Mouse (Mus musculus) liver, embryonic 15.5 days (tissue): ENCODE measurements at regions not wholly inside any gene's neighbourhood (a gene's known extent, or its start where the extent isn't known, plus 50 kb on each side); places are given as distances from the start of the nearest gene placed in this dataset.

Experiments
- ATAC-seq: fragments of 200-750 bp; cut with Nextera tagmentation; 2 replicates; pipeline ENCODE4 v1.8.0; 2017; ENCODE audit warnings: moderate number of reproducible peaks, mild to moderate bottlenecking, moderate library complexity; ENCODE audit not compliant: insufficient read depth
- H3K27ac ChIP-seq: fragments of 300-500 bp; sonication (generic); replicated peaks from 2 replicates; pipeline ENCODE4 v1.5.1; 2015; ENCODE audit warnings: mild to moderate bottlenecking, inconsistent platforms
- H3K27me3 ChIP-seq: fragments of 300-500 bp; sonication (generic); 2 replicates; pipeline ENCODE4 v1.6.1; 2015; ENCODE audit warnings: mild to moderate bottlenecking, inconsistent platforms
- H3K36me3 ChIP-seq: fragments of 300-500 bp; sonication (generic); replicated peaks from 2 replicates; pipeline ENCODE4 v1.6.1; 2015; ENCODE audit warnings: moderate library complexity, mild to moderate bottlenecking, inconsistent platforms
- H3K4me1 ChIP-seq: fragments of 300-500 bp; sonication (generic); replicated peaks from 2 replicates; pipeline ENCODE4 v1.6.1; 2015; ENCODE audit warnings: inconsistent platforms
- H3K4me2 ChIP-seq: fragments of 300-500 bp; sonication (generic); 2 replicates; pipeline ENCODE4 v1.6.1; 2015; ENCODE audit warnings: moderate library complexity, mild to moderate bottlenecking, inconsistent platforms
- H3K4me3 ChIP-seq: fragments of 300-500 bp; sonication (generic); replicated peaks from 2 replicates; pipeline ENCODE4 v1.5.1; 2015; ENCODE audit warnings: mild to moderate bottlenecking, inconsistent platforms
- H3K9ac ChIP-seq: fragments of 300-500 bp; sonication (generic); 2 replicates; pipeline ENCODE4 v1.6.1; 2015; ENCODE audit warnings: moderate library complexity, mild to moderate bottlenecking, inconsistent platforms
- H3K9me3 ChIP-seq: fragments of 300-500 bp; sonication (generic); replicated peaks from 2 replicates; pipeline ENCODE4 v1.6.1; 2016; ENCODE audit warnings: inconsistent platforms
- WGBS: fragments of 180-500 bp; shearing (Covaris S2); methylation state at CpG from one replicate; pipeline ENCODE4 v1.1.7; 2015; ENCODE audit warnings: mixed read lengths; ENCODE audit not compliant: insufficient replicate concordance; 5-methylcytosine and 5-hydroxymethylcytosine counted together

- Histone ChIP-seq H3K9ac (no peak overlapping the region), H3K36me3 (no peaks in the 10 kb centered on the region), H3K27ac (no peak overlapping the region), H3K4me1 (no peaks in the 10 kb centered on the region), H3K4me2 (no peak overlapping the region), H3K27me3 (no peaks in the 10 kb centered on the region), H3K9me3 (no peaks in the 10 kb centered on the region), H3K4me3 (no peak overlapping the region)
- no peak for ATAC-seq
- WGBS = 68% methylated on average over 5 of the region's 5 CpGs
Measured at GRCm38 (mm10) chr16:24216828-24217227, 176.5 kb upstream of the Lpp start.

- WGBS = 32% methylated on average over 8 of the region's 8 CpGs
Measured at GRCm38 (mm10) chr16:24215353-24215752, 178.0 kb upstream of the Lpp start.

GRCm38 (mm10) chr16:24213577-24213976 is 179.7 kb upstream of the Lpp start:
- no peak overlapping the region for H3K4me2 ChIP-seq
- no peaks in the 10 kb centered on the region for H3K36me3 ChIP-seq
- no peak overlapping the region for H3K9ac ChIP-seq
- H3K9me3 ChIP-seq = no peaks in the 10 kb centered on the region
- H3K27ac ChIP-seq = no peak overlapping the region
- WGBS = 74% methylated on average over 3 of the region's 3 CpGs
- no peak overlapping the region for H3K4me3 ChIP-seq
- no peak for ATAC-seq
- H3K27me3 ChIP-seq = no peaks in the 10 kb centered on the region
- H3K4me1 ChIP-seq = no peaks in the 10 kb centered on the region

More at GRCm38 (mm10) chr16:24215353-24215752, 178.0 kb upstream of the Lpp start:
- no peaks in the 10 kb centered on the region for H3K36me3 ChIP-seq
- H3K9me3 ChIP-seq = no peaks in the 10 kb centered on the region
- no peaks in the 10 kb centered on the region for H3K27me3 ChIP-seq
- H3K27ac ChIP-seq = no peak overlapping the region
- no peak for ATAC-seq
- H3K4me3 ChIP-seq = no peak overlapping the region
- no peak overlapping the region for H3K9ac ChIP-seq
- H3K4me1 ChIP-seq = no peaks in the 10 kb centered on the region
- no peak overlapping the region for H3K4me2 ChIP-seq

GRCm38 (mm10) chr16:24212702-24213101 is 180.6 kb upstream of the Lpp start:
- H3K27ac ChIP-seq = no peak overlapping the region
- H3K27me3 ChIP-seq = no peaks in the 10 kb centered on the region
- no peaks in the 10 kb centered on the region for H3K4me1 ChIP-seq
- no peak overlapping the region for H3K4me3 ChIP-seq
- no peak for ATAC-seq
- no peak overlapping the region for H3K9ac ChIP-seq
- no peaks in the 10 kb centered on the region for H3K9me3 ChIP-seq
- 58% methylated on average over 2 of the region's 2 CpGs for WGBS
- no peak overlapping the region for H3K4me2 ChIP-seq
- H3K36me3 ChIP-seq = no peaks in the 10 kb centered on the region

- Histone ChIP-seq H3K4me2 (no peak overlapping the region), H3K4me1 (no peaks in the 10 kb centered on the region), H3K27ac (no peak overlapping the region), H3K27me3 (no peaks in the 10 kb centered on the region), H3K4me3 (no peak overlapping the region), H3K9ac (no peak overlapping the region), H3K9me3 (no peaks in the 10 kb centered on the region), H3K36me3 (no peaks in the 10 kb centered on the region)
- ATAC-seq = no peak
- WGBS = 74% methylated on average over 1 of the region's 1 CpGs
Measured at GRCm38 (mm10) chr16:24211588-24211987, 181.7 kb upstream of the Lpp start.

GRCm38 (mm10) chr16:24208876-24209275 is 184.4 kb upstream of the Lpp start:
- H3K9me3 ChIP-seq = no peaks in the 10 kb centered on the region
- H3K9ac ChIP-seq = no peak overlapping the region
- no peak for ATAC-seq
- no peaks in the 10 kb centered on the region for H3K36me3 ChIP-seq
- 25% methylated on average over 2 of the region's 2 CpGs for WGBS
- H3K27ac ChIP-seq = no peak overlapping the region
- H3K4me2 ChIP-seq = no peak overlapping the region
- no peaks in the 10 kb centered on the region for H3K27me3 ChIP-seq
- H3K4me3 ChIP-seq = no peak overlapping the region
- H3K4me1 ChIP-seq = no peaks in the 10 kb centered on the region

GRCm38 (mm10) chr16:24208118-24208517 is 185.2 kb upstream of the Lpp start:
- Histone ChIP-seq H3K9ac (no peak overlapping the region), H3K27me3 (no peaks in the 10 kb centered on the region), H3K36me3 (no peaks in the 10 kb centered on the region), H3K4me1 (no peaks in the 10 kb centered on the region), H3K4me3 (no peak overlapping the region), H3K4me2 (no peak overlapping the region), H3K9me3 (no peaks in the 10 kb centered on the region), H3K27ac (no peak overlapping the region)
- no peak for ATAC-seq
- WGBS = 44% methylated on average over 2 of the region's 2 CpGs

- Histone ChIP-seq H3K27ac (no peak overlapping the region), H3K4me3 (no peak overlapping the region), H3K4me1 (no peaks in the 10 kb centered on the region; the same call in 1 of the 2 replicates), H3K36me3 (no peaks in the 10 kb centered on the region), H3K4me2 (no peak overlapping the region), H3K9ac (no peak overlapping the region), H3K27me3 (no peaks in the 10 kb centered on the region), H3K9me3 (no peaks in the 10 kb centered on the region)
- 50% methylated on average over 4 of the region's 4 CpGs for WGBS
- ATAC-seq = no peak
Measured at GRCm38 (mm10) chr16:24207056-24207455, 186.3 kb upstream of the Lpp start.

GRCm38 (mm10) chr16:24206461-24206861 is 186.8 kb upstream of the Lpp start:
- no peak overlapping the region for H3K4me2 ChIP-seq
- H3K4me1 ChIP-seq = peaks cover 2% of the 10 kb centered on the region; the same call in 1 of the 2 replicates
- ATAC-seq = no peak
- 58% methylated on average over 4 of the region's 4 CpGs for WGBS
- H3K4me3 ChIP-seq = no peak overlapping the region
- no peaks in the 10 kb centered on the region for H3K9me3 ChIP-seq
- H3K9ac ChIP-seq = no peak overlapping the region
- no peaks in the 10 kb centered on the region for H3K36me3 ChIP-seq
- H3K27me3 ChIP-seq = no peaks in the 10 kb centered on the region
- no peak overlapping the region for H3K27ac ChIP-seq

- Histone ChIP-seq H3K9me3 (no peaks in the 10 kb centered on the region), H3K4me2 (no peak overlapping the region), H3K4me3 (no peak overlapping the region), H3K36me3 (no peaks in the 10 kb centered on the region), H3K27me3 (no peaks in the 10 kb centered on the region), H3K27ac (no peak overlapping the region), H3K4me1 (peaks cover 6% of the 10 kb centered on the region; the same call in 1 of the 2 replicates), H3K9ac (no peak overlapping the region)
- ATAC-seq = no peak
- WGBS = 68% methylated on average over 5 of the region's 5 CpGs
Measured at GRCm38 (mm10) chr16:24205594-24205993, 187.7 kb upstream of the Lpp start.

- H3K9me3 ChIP-seq = no peaks in the 10 kb centered on the region
- no peak overlapping the region for H3K4me3 ChIP-seq
- no peak overlapping the region for H3K4me2 ChIP-seq
- H3K9ac ChIP-seq = no peak overlapping the region
- no peak overlapping the region for H3K27ac ChIP-seq
- peaks cover 12% of the 10 kb centered on the region for H3K4me1 ChIP-seq
- WGBS = 56% methylated on average over 4 of the region's 4 CpGs
- H3K27me3 ChIP-seq = no peaks in the 10 kb centered on the region
- no peaks in the 10 kb centered on the region for H3K36me3 ChIP-seq
- no peak for ATAC-seq
Measured at GRCm38 (mm10) chr16:24204064-24204730, 189.1 kb upstream of the Lpp start.

GRCm38 (mm10) chr16:24202653-24203052 is 190.7 kb upstream of the Lpp start:
- H3K4me3 ChIP-seq = no peak overlapping the region
- no peaks in the 10 kb centered on the region for H3K9me3 ChIP-seq
- no peak overlapping the region for H3K9ac ChIP-seq
- no peak overlapping the region for H3K27ac ChIP-seq
- H3K4me1 ChIP-seq = peaks cover 15% of the 10 kb centered on the region
- H3K36me3 ChIP-seq = no peaks in the 10 kb centered on the region
- no peak overlapping the region for H3K4me2 ChIP-seq
- no peak for ATAC-seq
- H3K27me3 ChIP-seq = no peaks in the 10 kb centered on the region
- WGBS = 48% methylated on average over 5 of the region's 5 CpGs
